Mouse (Mus musculus): ENCODE data around the gene Reep3.
"Not testable (repeated sequence)": the region's sequence is repeated elsewhere in the genome, so short reads cannot be mapped to it uniquely, and the experiment has no call there.

- TF ChIP-seq EP300 (IDR thresholded peaks at IDR 0.05; ENCODE audit: low read length); CTCF (conservative IDR thresholded peaks at IDR 0.05 in 1 of 2, IDR thresholded peaks at IDR 0.05 in 1 of 2; ENCODE audit: low read depth in 2 of 2, low read length in 2 of 2); MEF2A (IDR thresholded peaks at IDR 0.05; ENCODE audit: borderline replicate concordance, low read depth, low read length); USF1 (IDR thresholded peaks at IDR 0.05; ENCODE audit: low read depth, low read length); GABPA (IDR thresholded peaks at IDR 0.05; ENCODE audit: insufficient replicate concordance, low read depth, low read length); IRF4 (IDR thresholded peaks at IDR 0.05; ENCODE audit: low read depth, low read length); TBP (conservative IDR thresholded peaks at IDR 0.05; ENCODE audit: low read depth, low read length); POLR2A (IDR thresholded peaks at IDR 0.05; ENCODE audit: low read depth, low read length); MYC (IDR thresholded peaks at IDR 0.05; ENCODE audit: low read depth, low read length); UBTF (IDR thresholded peaks at IDR 0.05; ENCODE audit: low read depth, low read length); MAX (IDR thresholded peaks at IDR 0.05; ENCODE audit: low read length): not testable (repeated sequence)
These were observed 95.7 kb downstream of the Reep3 start for GRCm38 (mm10) chr10:67000958-67001615.

Measured in CH12.LX (cell line).